Mouse (Mus musculus) erythroblast, adult 5-6 weeks (primary cell): ENCODE measurements around the gene Stra6. TPM values are rescaled to one million over a fixed set of nuclear protein-coding genes. Genes with fewer than 3 reads are reported as not detected.

Experiments used
- ATAC-seq: replicated peaks from 2 replicates; pipeline ENCODE4 v1.8.0; 2016; ENCODE audit warnings: moderate number of reproducible peaks, mild to moderate bottlenecking, moderate TSS enrichment, inconsistent platforms; ENCODE audit not compliant: poor library complexity, low FRiP score, severe bottlenecking
- total RNA-seq, 2 experiments: library from RNA; stranded (forward) in 1 of 2; stranded (reverse) in 1 of 2; fragments of 150-400 nt in 1 of 2; fragments of 200-764, 138-1000 nt in 1 of 2; gene quantifications; 2 replicates each; pipeline versions ENCODE4 v1.2.3 to v1.2.4; 2015 to 2017; ENCODE audit warnings: low replicate concordance in 2 of 2

Stra6 gene
- total RNA-seq, 2 experiments from 2014 or later: not detected

DNA sequence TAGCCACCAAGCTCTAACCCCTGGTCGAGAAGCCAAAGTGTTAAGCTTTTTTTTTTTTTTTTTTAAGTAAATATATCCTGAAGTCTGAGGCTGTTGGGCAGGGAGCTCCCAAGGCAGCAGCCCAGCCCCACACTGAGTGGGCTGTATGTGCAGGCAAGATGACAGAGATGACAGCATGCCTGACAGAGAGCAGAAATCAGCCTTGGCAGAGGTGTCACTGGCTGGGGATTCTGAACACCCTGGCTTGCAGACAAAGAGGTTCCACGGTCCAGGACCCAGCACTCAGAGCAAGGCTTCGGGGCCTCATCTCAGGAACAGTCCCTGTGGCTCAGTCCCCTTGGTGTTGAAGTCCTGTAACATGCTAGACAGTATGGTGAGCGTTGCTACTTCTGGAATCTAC, 96.3 kb downstream of the Stra6 start:
- no peak for ATAC-seq

DNA sequence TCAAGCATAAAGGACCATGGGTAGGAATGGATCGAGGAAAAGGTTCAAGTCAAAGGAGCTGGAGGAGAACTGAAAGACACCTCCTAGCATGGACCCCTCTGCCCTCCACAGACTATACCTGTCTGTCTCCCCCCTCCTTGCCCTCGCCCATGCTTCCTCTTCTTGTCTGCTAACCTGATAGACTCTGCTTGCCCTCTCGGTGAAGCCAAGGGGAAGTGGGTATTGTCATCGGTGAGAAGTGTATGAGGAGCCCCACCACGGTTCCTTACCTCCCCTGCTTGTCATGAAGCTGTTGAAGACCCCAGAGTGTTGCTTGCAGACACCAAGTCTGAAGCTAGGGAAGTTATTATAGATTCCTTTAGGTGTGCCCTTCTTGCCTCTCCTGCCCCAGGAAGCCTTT, 96.7 kb downstream of the Stra6 start:
- ATAC-seq: no peak

DNA sequence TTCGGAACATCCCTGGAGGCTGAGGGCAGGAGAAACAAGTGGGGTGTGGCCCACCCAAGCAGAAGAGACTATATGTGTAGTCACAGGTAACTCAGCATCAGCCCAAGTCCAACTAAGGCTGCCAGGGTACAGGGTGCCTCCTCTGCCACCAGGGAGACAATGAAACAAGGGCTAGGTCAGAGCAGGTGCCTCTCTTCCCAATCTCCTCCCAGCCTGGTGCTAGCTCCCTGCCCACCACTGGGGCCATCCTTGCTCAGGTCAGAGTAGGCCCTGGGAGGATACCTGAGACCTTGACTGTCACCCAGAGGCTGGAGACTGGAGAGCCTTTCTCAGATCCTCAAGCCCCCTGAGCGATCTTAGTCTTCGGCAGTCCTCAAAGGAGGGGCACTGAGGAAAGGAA, 98.6 kb downstream of the Stra6 start:
- no peak for ATAC-seq

DNA sequence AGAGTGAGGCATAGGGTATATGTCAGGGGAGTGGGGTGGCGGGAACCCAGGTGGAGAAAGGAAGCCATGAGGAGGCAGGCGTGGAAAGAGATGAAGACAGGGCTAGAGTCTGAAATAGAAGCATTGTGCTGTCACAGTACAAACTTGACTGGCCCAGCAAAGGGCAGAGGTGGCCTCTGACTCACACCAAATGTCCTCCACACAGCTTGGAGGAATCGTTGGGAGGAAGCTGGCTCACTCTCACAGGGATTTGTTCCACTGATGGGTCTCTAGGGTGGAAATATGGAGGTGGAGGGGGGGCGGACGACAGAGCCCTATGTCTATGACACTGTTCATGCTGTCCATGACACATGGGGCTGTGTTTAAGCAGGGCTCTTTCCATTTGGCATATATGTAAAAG, 99.6 kb downstream of the Stra6 start:
- no peak for ATAC-seq

DNA sequence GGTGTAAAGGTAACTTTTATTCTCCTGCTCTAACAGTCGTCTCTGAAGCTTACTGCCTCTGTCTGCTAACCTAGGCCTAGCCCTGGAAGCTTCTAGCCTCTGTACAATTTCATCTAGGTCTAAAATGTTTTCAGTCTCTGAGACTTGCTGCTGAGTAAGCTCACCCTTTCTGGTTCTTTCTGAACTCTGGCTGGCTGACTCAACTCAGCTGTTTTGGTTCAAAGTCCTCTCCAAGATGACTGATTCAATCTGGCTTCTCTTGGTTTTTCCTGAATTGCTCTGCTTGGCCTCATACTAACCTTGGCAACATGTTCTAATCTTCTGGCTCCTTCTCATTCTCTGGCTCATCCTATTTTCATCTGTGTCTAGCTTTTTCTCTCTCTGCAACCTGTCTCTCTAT, 102.2 kb downstream of the Stra6 start:
- no peak for ATAC-seq

DNA sequence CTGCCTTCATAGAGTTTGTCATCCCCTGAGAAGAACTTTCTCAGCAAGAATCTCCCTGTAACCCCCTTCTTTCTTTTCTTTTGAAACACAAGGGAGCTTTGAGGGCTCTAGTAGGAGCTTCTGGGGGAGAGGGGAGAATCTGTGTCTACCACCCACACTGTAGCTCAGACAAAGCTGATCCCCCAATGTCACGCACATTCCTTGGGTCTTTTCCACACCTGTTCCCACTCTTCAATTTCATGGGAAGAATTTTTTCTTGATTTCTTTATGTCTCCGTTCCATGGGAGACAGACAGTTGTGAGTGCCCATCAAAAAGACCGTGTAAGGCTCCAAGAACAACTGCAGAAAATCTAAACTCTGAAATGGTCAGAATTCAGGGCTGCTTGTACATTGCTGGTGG, 105.3 kb downstream of the Stra6 start:
- ATAC-seq: no peak

DNA sequence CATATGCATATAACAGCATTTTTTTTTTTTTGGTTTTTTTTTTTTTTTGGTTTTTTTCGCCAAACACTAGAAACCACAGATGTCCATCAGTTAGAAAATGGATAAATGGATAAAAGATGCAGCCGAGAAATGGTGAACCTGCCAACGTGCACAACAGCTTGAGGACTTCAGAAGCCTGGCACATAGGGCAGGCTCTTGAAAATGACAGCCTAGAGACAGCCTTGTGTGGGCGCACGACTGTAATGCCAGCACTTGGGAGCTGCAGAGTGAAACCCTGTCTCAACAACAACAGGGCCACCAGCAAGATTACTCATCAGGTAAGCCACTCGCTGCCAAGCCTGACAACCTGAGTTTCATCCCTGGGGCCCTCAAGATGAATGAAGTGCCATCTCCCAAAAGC, 105.8 kb downstream of the Stra6 start:
- no peak for ATAC-seq

DNA sequence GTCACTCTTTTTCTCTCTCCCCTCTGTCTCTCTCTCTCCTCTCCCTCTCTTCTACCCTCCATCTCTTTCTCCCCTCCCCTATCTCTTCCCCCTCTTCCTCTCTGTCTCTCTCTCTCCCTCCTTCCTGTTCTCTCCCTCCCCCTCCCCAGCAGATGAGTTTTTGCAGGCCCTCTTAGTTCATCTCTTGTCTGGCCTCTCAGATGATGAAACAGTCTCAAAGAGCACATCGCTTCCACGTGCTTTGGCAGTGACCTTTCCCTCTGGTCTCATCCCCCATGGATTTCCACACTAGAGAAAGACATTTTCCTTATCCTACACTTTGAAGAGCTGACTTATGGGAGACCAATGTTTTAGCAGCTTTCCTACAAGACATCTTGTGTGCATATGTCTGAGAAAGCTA, 109.3 kb downstream of the Stra6 start:
- ATAC-seq: no peak

DNA sequence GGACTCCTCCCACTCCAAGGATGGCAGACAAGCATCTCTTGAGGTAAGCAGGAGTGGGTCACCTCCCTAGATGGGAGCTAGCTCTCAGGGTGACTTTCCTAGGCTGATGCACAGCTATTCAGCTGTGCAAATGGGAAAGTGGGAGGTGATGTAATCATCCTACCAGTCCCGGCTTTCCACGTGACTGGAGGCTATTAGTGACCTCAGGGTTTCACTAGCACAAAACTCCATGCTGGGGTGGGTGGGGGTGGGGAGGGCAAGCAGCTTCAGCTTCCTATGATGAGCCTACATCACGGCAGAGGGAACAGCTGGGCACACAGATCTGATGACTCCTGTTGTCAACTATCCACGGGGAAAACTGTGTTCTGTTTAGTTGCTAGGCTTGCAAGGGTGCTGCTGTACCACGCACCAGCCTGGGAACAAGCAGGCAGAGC, 111.2 kb downstream of the Stra6 start:
- ATAC-seq: no peak

DNA sequence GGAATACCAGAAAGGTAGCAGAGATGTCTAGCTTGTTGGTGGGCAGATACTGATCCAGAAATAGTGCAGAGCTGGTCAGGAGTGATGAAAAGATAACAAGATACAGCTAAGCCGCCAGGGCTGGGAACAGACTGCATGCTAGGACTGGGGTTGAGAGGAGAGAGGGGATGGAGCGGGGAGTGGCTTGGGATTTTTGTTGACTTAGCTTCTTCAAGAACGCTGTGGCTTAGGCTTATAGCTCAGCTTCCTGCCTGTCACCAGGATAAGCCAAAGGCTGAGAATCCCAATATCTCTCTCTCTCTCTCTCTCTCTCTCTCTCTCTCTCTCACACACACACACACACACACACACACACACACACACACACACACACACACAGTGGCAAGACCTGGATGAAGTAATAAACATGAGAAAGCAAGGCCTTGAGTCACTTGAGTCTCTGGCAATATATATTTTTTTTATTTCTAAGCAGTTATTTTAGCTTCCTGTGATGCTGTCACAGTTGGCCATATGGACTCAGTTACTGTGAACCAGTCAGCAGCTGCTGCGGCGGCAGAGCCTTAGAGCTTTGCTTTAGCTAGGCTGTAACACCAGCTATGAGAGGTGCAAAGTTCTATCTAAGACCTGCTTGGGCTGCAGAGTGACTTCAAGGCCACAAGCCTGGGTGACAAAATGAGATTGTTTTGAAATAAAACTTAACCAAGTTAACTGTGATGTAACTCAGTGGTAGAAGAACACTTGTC, 112.3 kb downstream of the Stra6 start:
- ATAC-seq: no peak

DNA sequence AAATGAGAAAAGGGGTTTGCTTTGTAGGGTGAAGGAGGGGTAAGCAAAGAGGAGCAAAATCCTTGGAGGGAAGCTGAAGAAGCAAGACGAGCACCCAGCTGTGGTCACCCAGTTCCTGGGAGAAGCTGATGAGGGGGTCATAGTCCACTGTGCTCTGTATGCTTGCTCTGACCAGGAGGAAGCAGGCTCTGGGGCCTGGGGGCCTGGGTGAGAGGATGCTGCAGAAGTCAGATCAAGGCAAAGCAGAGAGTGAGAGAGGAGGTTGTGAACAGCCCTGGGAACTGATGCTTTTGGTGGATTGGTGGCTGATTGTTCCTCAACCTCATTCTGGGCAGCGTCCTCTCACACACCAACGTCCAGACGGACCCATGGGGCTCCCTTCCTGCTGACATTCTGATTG, 113.6 kb downstream of the Stra6 start:
- ATAC-seq: no peak

DNA sequence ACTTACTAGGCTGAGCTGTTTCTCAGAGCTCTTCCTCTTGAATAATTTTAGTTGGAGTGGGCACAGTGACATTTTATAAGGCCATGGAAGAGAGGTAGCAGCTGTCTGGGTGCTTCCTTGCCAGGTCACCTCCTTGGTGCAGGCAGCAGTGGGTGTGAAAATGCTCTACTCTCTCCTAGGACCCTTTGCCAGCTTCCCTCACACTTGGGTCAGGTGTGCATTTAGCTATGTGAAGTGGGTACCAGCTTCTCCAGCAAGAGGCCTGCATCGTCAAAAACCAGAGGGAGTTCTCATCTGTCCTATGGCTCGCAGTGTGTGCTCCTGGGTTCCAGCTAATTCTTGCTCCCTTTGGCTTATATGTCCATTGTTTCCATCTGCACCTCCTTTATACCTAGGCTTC, 115.8 kb downstream of the Stra6 start:
- ATAC-seq: no peak

DNA sequence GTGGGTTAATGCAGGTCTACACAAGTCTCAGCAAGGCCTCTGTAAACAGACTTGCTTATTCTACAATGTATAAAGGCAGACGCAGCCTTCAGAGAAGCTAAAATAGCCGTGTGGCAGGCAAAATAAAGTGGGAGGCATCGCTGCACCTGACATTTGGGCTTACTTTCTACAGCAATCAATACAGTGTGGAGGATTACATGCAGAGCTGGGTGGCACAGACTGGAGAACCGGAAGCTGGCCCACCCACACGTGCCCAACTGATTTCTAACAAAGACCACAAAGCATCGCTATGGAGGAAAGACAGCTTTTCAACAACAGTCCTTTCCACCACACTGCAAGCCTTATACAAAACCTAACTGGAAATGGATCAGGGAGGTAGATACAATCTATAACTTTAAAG, 120.9 kb downstream of the Stra6 start:
- ATAC-seq: no peak

DNA sequence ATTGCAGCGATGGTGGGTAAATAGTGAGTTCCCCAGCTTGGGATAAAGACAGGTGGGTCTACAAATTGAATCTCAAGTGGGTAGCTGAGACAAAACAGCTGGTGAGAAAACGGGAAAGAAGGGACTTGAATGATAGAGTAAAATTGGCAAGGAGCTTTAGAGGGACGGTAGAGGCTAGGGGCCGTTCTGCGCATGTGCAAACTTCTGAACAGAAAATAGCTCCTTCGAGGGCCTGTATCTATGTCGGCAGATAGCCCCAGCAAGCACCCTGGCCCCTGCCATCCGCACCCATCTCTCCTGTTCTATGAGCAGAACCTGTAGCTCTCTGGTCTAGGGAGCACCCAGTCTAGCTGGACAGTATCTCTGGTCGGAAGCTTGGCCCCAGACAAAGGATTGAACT, 130.6 kb downstream of the Stra6 start:
- no peak for ATAC-seq

DNA sequence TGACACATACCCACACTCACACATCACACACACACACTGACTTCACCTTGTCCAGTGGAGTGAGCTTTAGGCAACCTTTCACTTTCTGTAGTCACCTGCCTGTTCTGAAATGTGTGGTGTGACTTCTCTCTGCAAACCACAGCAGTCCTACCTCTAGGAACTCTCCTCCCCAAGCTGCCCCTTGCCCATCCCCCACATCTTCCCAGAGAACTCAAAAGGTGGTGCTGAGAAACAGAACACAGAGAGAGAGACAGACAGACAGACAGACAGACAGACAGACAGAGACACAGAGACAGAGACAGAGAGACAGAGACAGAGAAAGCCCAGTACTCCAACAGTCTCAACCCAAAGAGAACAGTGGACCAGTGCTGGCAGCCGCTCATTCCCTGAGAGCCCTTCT, 132.1 kb downstream of the Stra6 start:
- no peak for ATAC-seq

DNA sequence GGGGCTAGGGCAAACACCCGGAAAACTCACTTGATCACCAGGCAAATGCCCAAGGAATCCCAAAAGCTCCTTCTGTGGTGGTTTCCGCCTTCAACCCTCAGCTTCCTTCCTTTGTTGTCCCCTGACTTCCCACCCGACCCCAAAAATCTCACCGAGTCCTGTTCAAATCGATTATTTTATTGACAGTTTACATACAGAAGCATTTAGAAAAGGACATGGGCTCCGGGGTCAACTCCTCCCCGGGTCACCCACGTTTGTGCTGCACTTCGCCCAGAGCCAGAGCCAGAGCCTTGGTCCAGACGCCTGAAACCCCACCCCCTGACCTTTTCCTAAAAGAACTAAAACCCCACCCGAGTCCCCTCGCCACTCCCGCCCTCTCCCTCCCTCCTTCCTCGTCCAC, 132.6 kb downstream of the Stra6 start:
- no peak for ATAC-seq

DNA sequence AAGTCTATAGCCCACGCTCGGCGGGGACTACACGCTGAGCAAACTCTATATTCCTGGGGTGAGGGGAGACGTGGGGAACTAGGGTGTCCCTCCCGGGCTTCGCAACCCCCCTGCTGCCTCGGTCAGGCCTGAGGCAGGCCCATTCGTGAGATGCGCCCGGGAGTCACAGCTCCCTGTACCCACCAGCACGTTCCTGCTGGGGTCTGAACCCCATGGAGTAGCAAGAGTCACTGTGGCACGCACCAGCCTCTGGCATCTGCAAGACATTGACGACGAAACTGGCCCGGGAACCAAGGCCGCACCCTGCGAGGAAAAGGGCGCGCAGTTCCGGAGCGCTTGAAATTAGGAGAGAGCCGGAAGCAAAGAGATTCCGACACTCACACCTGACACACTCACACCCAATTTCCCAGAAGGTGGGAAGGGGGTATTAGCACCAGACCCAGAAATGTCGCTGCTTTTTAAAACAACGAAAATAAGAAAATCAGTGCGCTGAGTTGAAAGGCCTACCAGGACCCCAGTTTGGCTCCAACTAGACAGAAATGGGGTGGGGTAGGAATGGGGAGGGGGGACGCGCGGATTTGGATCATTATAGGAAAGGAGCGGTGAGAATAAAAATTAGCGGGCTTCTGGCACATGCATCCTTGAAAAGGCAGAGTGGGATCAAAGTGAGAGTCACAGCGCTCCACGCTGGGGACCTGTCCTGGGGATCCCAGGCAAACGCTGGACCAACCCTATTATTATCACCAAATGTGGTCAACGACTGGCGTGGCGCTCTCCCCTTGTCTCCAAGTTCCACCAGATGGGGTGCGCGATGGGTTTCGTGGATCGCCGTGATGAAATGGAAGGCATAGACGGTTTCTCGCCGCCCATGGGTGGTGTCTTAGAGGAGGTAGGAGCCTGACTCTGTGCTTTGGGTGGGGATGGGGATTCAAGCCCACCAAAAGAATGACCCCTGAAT, 133.3 kb downstream of the Stra6 start:
- no peak for ATAC-seq

DNA sequence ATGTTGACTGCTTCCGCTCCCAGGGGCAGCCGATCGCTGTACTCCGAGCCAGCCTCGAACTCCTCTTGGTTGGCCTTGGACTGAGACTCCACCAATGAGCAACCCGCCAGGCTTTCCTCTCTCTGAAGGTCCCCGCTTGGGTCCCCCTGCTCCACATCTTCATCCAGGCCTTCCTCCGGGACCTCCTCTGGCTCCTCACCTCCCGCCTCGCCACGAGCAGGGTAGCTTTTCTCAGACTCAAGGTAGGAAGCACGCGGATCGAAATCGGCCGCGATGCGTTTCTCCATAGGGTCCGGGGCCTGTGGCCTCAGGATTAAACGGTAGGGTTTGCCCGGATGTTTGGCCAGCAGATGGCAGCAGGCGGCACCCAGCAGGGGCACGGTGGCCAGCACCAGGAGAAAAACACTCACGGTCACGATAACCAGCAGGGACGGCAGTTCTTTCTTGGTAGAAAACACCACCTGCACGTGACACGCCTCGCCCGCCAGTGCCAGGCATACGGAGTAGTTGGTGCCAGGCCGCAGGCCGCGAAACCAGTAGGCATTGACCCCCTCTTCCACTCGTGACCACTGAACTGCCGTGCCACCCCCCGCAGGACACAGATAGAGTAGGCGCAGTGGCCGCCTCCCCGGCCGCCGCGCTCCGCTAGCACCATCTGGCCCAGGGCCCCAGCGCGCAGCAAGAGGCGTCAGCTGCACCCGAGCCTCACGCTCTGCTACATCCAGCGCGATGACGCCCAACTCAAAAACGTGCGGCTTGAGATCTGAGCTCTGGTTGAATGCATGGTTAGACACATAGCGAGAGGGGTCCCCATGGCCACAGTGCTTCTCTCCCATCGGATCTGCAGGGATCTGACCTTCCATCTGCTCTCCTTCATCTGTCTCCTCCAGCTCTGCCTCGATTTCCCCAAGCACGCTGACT, 134.5 kb downstream of the Stra6 start:
- ATAC-seq: peak; percentile 73

DNA sequence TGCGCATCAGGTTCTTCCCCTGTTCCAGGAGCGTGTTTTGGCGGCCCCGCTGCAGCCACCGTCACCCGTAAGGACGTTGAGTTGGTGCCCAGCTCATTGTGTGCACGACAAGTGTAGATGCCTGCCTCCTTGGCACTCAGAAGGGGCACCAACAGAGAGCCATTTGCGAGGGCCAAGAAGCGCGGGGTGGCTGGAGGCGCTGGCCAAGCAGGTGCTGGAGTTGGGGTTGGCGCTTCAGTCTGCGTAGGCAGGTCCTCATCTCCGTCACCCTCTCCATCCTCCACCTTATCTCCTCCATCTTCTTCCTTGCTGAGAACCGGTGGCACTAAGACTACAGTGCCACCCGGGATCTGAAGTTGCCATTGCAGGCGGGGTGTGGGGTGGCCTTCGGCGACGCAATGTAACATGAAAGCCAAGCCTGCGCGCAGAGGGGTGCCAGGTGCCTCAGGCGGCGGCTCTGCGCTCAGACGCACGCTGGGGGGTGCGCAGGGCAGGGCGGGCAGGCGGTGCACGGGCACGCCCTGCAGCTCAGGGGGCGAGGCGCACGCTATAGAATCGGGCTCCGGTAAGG, 135.3 kb downstream of the Stra6 start:
- ATAC-seq: no peak
